Mouse (Mus musculus): ENCODE measurements at regions not wholly inside any gene's neighbourhood (a gene's known extent, or its start where the extent isn't known, plus 50 kb on each side); places are given as distances from the start of the nearest gene placed in this dataset.

GRCm38 (mm10) chr13:92911660-92912284, 67.2 kb downstream of the Mtx3 start:
- no peak for DNase-seq

- no peak for DNase-seq
These were observed 68.1 kb downstream of the Mtx3 start for GRCm38 (mm10) chr13:92912661-92913060.

DNA sequence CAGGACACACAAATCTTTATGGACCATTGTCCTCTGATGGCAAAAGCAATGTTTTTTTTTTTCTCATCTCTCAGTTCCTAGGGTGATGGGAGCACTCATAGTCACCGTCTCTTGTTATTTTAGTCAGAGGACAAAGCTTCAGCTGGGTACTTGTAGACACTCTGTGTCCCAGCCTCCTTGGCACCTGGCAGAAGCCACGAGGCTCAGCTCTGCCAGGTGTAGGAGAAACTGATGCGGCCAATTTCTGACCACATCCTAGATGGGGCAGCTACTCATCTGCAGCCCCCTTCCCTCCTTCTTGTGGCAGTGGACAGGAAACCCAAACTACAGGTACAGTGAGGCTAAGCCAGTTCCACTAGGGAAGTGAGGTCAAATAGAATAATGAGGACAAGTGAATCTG, 70.1 kb downstream of the Mtx3 start:
- DNase-seq: peak in 1 of 2 experiments; percentile 24

GRCm38 (mm10) chr13:92915221-92915839, 70.8 kb downstream of the Mtx3 start:
- peak; percentile 75 to 88 for DNase-seq

GRCm38 (mm10) chr13:92915948-92916710, 71.6 kb downstream of the Mtx3 start:
- DNase-seq: peak; percentile 13 to 39

- no peak for DNase-seq
These were observed 75.3 kb downstream of the Mtx3 start for GRCm38 (mm10) chr13:92919882-92920281.

- no peak for DNase-seq
These were observed 77.4 kb downstream of the Mtx3 start for GRCm38 (mm10) chr13:92921936-92922335.

DNA sequence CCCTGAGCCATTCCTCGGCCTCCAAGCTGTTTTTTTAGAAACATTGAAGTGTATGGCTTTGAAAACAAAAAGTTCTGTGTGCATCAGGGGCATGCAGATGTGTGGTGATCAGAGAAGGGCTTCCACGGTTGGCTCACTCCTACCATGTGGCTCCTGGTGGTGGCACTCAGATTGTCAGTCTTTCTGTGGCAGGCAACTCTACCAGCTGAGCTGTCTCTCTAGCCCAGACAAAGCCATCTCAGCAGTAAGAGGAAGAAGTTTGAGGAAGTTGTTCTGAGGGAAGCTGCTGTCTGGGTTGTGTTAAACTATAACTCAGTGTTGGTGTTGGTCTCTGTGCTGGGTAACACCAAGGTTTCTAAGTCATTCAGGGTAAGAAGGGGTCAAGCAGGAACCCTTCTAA, 78.9 kb downstream of the Mtx3 start:
- DNase-seq: no peak

DNA sequence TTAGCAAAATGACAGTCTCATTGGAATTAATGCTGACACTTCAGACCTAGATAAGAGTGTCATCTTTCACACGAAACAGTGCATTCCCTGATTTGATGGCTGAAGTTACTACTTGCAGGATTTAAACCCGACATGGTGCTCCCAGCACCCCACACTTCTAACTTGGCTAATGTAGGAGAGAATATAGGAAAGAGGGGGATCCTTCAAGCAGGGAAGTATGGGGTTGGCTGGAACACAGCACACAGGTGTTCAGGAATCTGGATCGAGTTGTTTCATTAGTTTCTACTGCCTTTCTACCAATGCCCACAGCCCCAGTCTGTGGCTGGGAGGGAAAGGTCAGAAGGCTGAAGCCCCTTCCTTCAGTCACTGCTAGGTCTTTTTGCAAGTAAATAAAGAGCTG, 79.5 kb downstream of the Mtx3 start:
- DNase-seq: no peak

GRCm38 (mm10) chr13:92925196-92925595, 80.6 kb downstream of the Mtx3 start:
- no peak for DNase-seq

DNA sequence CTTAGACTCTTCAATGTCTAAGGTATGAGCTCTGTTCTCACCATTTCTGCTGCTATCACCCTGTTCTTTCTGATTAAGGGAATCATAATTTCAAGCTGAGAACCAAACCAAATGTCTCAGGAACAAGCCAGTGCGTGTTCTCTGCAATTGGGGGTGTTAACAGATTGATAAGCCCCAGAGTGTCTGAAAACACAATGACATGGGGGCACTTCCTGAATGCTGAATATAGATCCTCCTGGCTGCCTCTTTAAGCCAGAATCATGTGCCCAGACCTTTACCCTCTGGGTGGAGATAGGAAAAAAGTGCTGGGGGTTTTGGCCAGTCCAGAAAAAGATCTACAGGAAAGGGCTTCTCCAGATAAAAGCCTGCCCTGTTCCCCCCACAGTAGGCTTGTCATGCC, 84.0 kb downstream of the Mtx3 start:
- DNase-seq: no peak

- DNase-seq: no peak
These were observed 87.1 kb downstream of the Mtx3 start for GRCm38 (mm10) chr13:92931696-92932095.

- no peak for DNase-seq
These were observed 94.5 kb downstream of the Mtx3 start for GRCm38 (mm10) chr13:92939032-92939431.

DNA sequence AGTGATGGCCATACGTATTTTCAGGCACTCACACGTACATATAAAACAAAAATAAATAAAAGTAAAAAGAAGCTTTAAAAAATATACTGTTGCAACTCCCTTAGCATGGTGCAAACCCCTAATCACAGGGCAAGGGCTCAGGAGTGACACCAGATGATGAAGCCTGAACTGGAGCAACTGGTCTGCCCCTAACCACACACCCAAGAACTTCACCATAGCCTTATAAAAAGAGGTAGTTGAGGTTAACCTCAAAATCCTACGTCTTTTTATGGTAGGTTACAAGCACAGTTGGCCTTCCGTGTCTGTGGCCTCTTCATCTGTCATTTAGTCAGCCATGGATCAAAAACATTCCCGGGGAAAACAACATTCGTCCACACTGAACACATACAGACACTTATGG, 96.0 kb downstream of the Mtx3 start:
- no peak for DNase-seq

DNA sequence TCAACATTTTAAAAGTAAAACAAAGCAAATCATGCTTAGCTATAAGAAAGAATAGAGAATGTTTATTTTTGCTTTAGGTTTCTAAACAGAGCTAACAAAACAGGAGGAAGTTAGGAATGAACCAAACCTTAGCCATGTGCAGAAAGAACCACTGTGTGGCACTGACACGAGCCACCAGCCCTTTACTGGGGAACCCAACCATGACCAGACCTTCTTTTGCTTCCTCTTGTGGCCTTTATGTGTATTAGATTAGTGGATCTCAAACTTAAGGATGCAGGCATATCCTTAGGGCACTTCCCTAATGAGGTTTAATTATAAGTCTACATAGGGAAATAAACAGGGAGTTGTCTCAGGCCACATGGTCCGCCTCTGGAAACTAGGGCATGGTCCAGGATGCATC, 104.0 kb downstream of the Mtx3 start:
- no peak for DNase-seq

DNA sequence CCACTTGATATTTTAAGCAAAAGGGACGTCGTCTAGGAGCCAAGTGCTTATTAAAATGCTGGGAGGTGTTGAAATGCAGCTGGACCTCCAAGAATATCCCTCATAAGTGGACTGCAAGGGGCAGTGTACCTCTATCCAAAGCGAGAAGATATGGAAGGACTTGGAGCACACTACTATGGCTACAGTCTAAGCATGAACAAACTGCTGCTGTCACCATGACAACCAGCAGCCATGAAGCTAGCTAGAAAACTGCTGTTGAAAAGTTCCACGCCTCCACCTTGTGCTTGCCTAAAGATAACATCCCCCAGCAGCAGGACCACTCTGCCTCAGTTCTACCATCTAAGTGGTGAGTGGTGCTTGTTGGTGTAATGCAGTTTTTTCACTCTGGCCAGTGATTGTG, 115.5 kb downstream of the Mtx3 start:
- no peak for DNase-seq

GRCm38 (mm10) chr13:92962625-92963024, 118.1 kb downstream of the Mtx3 start:
- DNase-seq: no peak

- DNase-seq: no peak
These were observed 118.9 kb downstream of the Mtx3 start for GRCm38 (mm10) chr13:92963351-92963895.

- DNase-seq: no peak
These were observed 119.7 kb downstream of the Mtx3 start for GRCm38 (mm10) chr13:92964213-92964743.

DNA sequence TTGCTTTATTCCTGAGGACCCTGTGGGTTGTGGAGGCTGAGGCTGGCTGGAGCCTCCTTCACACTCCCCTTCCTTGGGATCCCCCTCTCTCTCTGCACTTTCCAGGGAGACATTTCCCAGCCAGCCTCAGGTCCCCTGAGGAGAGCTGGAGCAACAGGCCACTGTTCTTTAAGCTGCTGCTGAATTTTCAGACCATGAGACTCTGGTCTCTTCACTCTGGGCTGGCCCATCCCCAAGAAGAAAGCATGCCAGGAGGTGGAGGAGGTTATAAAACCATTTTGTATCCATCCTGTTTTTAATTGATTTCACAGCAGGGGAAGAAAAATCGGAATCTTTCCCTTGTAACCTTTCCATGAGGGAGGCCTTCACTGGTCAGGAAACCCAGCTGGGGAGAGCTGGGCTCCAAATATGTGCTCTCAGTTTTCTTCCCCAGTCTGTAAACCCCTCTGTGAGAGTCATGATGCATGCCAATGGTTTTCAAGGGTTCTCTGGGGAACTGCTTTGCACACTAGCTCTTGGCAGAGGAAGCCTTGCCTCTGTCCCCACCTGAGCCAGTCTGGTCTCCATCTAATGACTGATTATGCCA, 122.6 kb downstream of the Mtx3 start:
- no peak for DNase-seq

DNA sequence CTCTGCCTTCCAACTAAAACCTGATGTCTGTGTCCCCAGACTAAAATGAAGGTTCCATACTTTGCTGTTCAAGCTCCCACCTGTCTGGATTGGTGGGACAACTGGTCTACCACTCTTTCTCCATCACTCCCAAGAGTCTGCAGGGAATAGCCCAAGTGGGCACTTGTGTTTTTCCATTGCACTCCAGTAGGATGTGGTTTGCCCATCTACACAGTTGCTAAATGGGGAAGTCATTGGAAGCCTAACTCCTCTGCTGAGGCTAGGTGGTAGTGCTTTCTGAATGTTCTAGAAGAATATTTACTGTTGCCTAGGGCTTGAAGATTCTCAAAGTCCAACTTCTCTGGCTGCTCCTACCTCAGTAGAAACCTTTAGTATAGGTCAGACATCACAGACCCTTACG, 125.0 kb downstream of the Mtx3 start:
- no peak for DNase-seq

- no peak for DNase-seq
These were observed 128.3 kb downstream of the Mtx3 start for GRCm38 (mm10) chr13:92972891-92973290.

DNA sequence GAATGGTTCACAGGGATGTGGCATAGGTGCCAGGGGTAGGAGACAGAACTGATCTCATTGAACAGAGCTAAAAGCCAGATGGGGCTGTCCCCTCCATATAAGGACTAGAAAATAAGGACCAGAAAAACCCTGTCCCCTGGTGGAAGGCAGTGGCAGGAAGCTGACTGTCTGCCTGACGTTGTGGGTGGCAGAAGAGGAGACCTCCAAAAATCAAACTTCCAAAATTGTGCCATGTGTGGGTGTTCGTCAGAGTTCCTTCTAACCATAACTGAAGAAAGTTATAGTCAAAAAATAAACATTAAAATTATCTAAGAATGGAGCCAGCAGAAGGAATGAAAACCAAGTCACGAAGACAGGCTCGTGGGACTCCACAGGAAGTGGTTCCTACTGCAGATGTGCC, 129.2 kb downstream of the Mtx3 start:
- no peak for DNase-seq
